Mouse (Mus musculus) liver, postnatal 0 days (tissue): Measurements from ENCODE around the gene Ankrd35. TPM values are rescaled to one million over a fixed set of nuclear protein-coding genes. Genes with fewer than 3 reads are reported as not detected.
A peak's percentile ranks its signal among the peaks of the same experiment; 100 is the strongest.
"Not testable (repeated sequence)": the region's sequence is repeated elsewhere in the genome, so short reads cannot be mapped to it uniquely, and the experiment has no call there.

Experiments used
- ATAC-seq: fragments of 200-750 bp; cut with Nextera tagmentation; 2 replicates; pipeline ENCODE4 v1.8.0; 2017; ENCODE audit warnings: mild to moderate bottlenecking, moderate library complexity
- DNase-seq: peaks from one replicate; pipeline ENCODE4 v3.0.0-alpha.2; 2016
- H3K27ac ChIP-seq: fragments of 300-500 bp; sonication (generic); 2 replicates; pipeline ENCODE4 v1.5.1; 2014; ENCODE audit warnings: antibody characterized with exemption, moderate library complexity, mild to moderate bottlenecking, low read depth
- H3K27me3 ChIP-seq: fragments of 300-500 bp; sonication (generic); 2 replicates; pipeline ENCODE4 v1.6.1; 2014; ENCODE audit warnings: low read length, control low read depth, mixed read lengths; ENCODE audit not compliant: insufficient read depth
- H3K36me3 ChIP-seq: fragments of 300-500 bp; sonication (generic); replicated peaks from 2 replicates; pipeline ENCODE4 v1.6.1; 2014; ENCODE audit warnings: mild to moderate bottlenecking, control low read depth, low read length, moderate library complexity, mixed read lengths; ENCODE audit not compliant: insufficient read depth
- H3K4me1 ChIP-seq: fragments of 300-500 bp; sonication (generic); 2 replicates; pipeline ENCODE4 v1.6.1; 2014; ENCODE audit warnings: antibody characterized with exemption, mild to moderate bottlenecking, control low read depth; ENCODE audit not compliant: insufficient read depth
- H3K4me2 ChIP-seq: fragments of 300-500 bp; sonication (generic); 2 replicates; pipeline ENCODE4 v1.6.1; 2014; ENCODE audit warnings: low read depth, mild to moderate bottlenecking, low read length, moderate library complexity, mixed read lengths
- H3K4me3 ChIP-seq: fragments of 300-500 bp; sonication (generic); 2 replicates; pipeline ENCODE4 v1.5.1; 2014; ENCODE audit warnings: low read depth, low read length
- H3K9ac ChIP-seq: fragments of 300-500 bp; sonication (generic); replicated peaks from 2 replicates; pipeline ENCODE4 v1.6.1; 2014; ENCODE audit warnings: mild to moderate bottlenecking, moderate library complexity
- H3K9me3 ChIP-seq: fragments of 300-500 bp; sonication (generic); 2 replicates; pipeline ENCODE4 v1.6.1; 2016; ENCODE audit warnings: mild to moderate bottlenecking, control low read depth, low read length, mixed read lengths
- CTCF ChIP-seq: sonication (generic); IDR thresholded peaks from 2 replicates; pipeline ENCODE4 v1.5.1; 2016; ENCODE audit warnings: antibody characterized with exemption, low read depth
- EP300 ChIP-seq: IDR thresholded peaks from 2 replicates; pipeline ENCODE4 v1.6.1; 2016; ENCODE audit warnings: antibody characterized with exemption, low read depth, mild to moderate bottlenecking
- WGBS: fragments of 180-500 bp; shearing (Covaris S2); extraction: QIAGEN DNeasy Blood & Tissue Kit; methylation state at CpG from one replicate; pipeline ENCODE4 v1.1.7; 2014; ENCODE audit not compliant: insufficient replicate concordance; 5-methylcytosine and 5-hydroxymethylcytosine counted together
- polyA plus RNA-seq: library from polyadenylated mRNA; unstranded; fragments of >200 nt; fragmentation: Nextera tagmentation; extraction: Ambion mirVana; gene quantifications from 2 replicates; pipeline ENCODE4 v1.2.1, GENCODE M21; 2015

Gene Ankrd35
- polyA plus RNA-seq, 1 experiment from 2014 or later = 0.45 TPM

DNA sequence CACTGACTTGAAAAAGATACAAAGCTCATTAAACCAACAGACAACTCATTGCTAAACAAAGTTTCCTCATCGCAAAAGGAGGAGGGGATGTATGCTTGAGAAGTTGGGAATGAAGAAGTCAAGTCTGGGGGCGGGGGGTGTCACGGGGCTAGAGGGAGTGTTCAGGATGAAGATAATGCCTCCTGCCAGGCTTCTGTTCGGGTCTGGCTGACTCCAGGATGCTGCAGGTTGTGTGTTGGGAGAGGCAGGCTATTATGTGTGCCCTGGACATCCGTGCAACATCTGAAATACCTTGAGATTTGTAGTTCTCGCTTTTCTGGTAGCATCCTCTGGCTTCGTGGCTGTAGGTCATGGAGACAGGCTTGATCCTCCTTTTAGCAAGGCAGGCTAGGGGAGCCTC, 8.5 kb downstream of the Ankrd35 start:
- no peak overlapping the region for H3K9ac ChIP-seq
- no peak overlapping the region for H3K27ac ChIP-seq
- H3K36me3 ChIP-seq = no peaks in the 10 kb centered on the region
- no peak overlapping the region for H3K4me2 ChIP-seq
- 62% methylated on average over 7 of the region's 7 CpGs for WGBS
- H3K27me3 ChIP-seq = peaks cover 18% of the 10 kb centered on the region; the same call in 1 of the 2 replicates
- no peaks in the 10 kb centered on the region for H3K9me3 ChIP-seq
- H3K4me3 ChIP-seq = no peak overlapping the region
- ATAC-seq (no peak), DNase-seq (no peak)
- no peaks in the 10 kb centered on the region for H3K4me1 ChIP-seq
- TF ChIP-seq CTCF (no peak), EP300 (no peak)

DNA sequence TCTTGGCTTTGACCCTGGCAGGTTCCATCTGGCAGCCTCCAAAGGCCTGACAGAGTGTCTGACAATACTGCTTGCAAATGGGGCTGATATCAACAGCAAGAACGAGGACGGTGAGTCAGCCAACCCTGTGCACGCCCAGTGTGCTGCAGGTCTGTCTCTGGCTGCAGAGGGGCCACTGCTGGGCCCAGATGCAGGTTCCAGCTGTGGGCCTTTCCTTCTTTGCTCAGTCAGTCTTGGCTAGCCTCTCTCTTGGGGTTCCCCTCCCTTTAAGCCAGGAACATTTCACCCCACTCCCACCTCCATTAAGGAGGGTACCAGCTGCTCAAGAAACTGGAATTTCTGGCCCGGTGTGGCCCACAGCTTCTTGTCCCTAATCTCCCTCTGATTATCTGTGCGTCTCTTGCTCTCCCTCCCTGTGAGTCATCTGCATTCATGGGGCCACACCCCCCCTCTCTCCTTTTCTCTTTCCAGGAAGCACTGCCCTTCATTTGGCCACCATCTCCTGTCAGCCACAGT, 9.3 kb downstream of the Ankrd35 start:
- no peak overlapping the region for H3K4me3 ChIP-seq
- TF ChIP-seq CTCF (no peak), EP300 (no peak)
- ATAC-seq = no peak
- H3K36me3 ChIP-seq = no peaks in the 10 kb centered on the region
- H3K4me2 ChIP-seq = no peak overlapping the region
- peaks cover 22% of the 10 kb centered on the region; the same call in 1 of the 2 replicates for H3K27me3 ChIP-seq
- 25% methylated on average over 5 of the region's 5 CpGs for WGBS
- no peak for DNase-seq
- H3K4me1 ChIP-seq = no peaks in the 10 kb centered on the region
- no peaks in the 10 kb centered on the region for H3K9me3 ChIP-seq
- no peak overlapping the region for H3K9ac ChIP-seq
- H3K27ac ChIP-seq = no peak overlapping the region

DNA sequence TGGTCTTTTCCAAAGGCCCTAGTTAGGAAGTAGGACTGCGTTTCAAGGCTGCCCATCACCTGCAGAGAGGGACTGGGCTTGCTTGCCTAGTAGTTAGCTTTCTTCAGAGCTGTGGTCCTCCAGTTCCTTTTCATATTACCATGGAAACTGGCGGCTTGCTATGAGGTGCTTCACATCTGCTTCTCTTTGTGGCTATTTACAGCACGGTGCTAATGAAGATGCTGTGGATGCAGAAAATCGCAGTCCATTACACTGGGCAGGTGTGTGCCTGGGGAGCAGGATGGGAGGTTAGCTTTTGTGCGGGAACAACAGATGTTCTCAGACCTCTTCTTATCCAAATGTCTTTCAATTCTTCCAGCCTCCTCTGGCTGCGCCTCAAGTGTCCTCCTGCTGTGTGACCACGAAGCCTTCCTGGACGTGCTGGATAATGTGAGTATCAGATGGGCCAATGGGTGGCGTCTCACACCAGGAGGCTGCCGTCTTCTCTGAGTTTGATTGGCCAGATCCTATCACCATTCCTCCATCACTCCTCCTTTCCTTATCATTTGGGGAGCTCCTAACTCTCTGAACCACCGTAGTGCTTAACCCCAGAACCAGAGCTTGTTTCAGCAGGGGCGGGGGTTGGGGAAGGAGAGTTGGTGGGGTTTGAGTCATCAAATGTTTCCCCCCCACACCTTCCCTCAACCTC, 10.5 kb downstream of the Ankrd35 start:
- Histone ChIP-seq H3K36me3 (no peaks in the 10 kb centered on the region), H3K9me3 (no peaks in the 10 kb centered on the region), H3K4me3 (no peak overlapping the region), H3K9ac (no peak overlapping the region), H3K27me3 (peaks cover 34% of the 10 kb centered on the region; the same call in 1 of the 2 replicates), H3K27ac (no peak overlapping the region), H3K4me2 (no peak overlapping the region), H3K4me1 (no peaks in the 10 kb centered on the region; the same call in 1 of the 2 replicates)
- no peak for ATAC-seq
- 25% methylated on average over 12 of the region's 12 CpGs for WGBS
- no peak for DNase-seq
- TF ChIP-seq CTCF = no peak
- TF ChIP-seq EP300 = no peak

- no peaks in the 10 kb centered on the region for H3K36me3 ChIP-seq
- DNase-seq (no peak), ATAC-seq (no peak)
- no peak overlapping the region for H3K4me2 ChIP-seq
- TF ChIP-seq CTCF (no peak), EP300 (no peak)
- no peak overlapping the region for H3K4me3 ChIP-seq
- no peak overlapping the region for H3K9ac ChIP-seq
- 81% methylated on average over 3 of the region's 3 CpGs for WGBS
- H3K4me1 ChIP-seq = no peaks in the 10 kb centered on the region; the same call in 1 of the 2 replicates
- H3K9me3 ChIP-seq = no peaks in the 10 kb centered on the region
- peaks cover 43% of the 10 kb centered on the region; the same call in 1 of the 2 replicates for H3K27me3 ChIP-seq
- no peak overlapping the region for H3K27ac ChIP-seq
These were observed 13.6 kb downstream of the Ankrd35 start for GRCm38 (mm10) chr3:96683496-96683895.

GRCm38 (mm10) chr3:96684151-96684821, 14.4 kb downstream of the Ankrd35 start:
- ATAC-seq (no peak), DNase-seq (no peak)
- H3K27me3 ChIP-seq = peaks cover 43% of the 10 kb centered on the region; the same call in 1 of the 2 replicates
- H3K27ac ChIP-seq = no peak overlapping the region
- no peak for TF ChIP-seq CTCF
- no peak for TF ChIP-seq EP300
- no peaks in the 10 kb centered on the region for H3K9me3 ChIP-seq
- H3K36me3 ChIP-seq = no peaks in the 10 kb centered on the region
- no peak overlapping the region for H3K4me3 ChIP-seq
- WGBS = 53% methylated on average over 17 of the region's 17 CpGs
- no peaks in the 10 kb centered on the region; the same call in 1 of the 2 replicates for H3K4me1 ChIP-seq
- no peak overlapping the region for H3K9ac ChIP-seq
- peak overlapping the region; percentile 44; the same call in 1 of the 2 replicates for H3K4me2 ChIP-seq

DNA sequence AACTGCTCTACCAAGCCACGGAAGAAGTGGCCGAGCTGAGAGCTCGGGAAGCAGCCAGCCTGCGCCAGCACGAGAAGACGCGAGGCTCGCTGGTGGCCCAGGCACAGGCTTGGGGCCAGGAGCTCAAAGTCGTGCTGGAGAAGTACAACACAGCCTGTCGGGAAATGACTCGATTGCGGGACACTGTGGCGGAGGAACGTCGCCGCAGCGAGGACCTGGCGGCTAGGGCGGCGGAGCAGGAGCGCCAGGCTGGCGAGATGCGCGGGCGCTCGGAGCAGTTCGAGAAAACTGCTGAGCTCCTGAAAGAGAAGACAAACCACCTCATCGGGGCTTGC, 14.9 kb downstream of the Ankrd35 start:
- no peaks in the 10 kb centered on the region; the same call in 1 of the 2 replicates for H3K4me1 ChIP-seq
- H3K4me3 ChIP-seq = no peak overlapping the region
- H3K27ac ChIP-seq = no peak overlapping the region
- no peak for DNase-seq
- no peak for ATAC-seq
- no peak for TF ChIP-seq CTCF
- H3K36me3 ChIP-seq = no peaks in the 10 kb centered on the region
- no peaks in the 10 kb centered on the region for H3K9me3 ChIP-seq
- no peak overlapping the region; the same call in 1 of the 2 replicates for H3K9ac ChIP-seq
- H3K4me2 ChIP-seq = peak overlapping the region; percentile 44; the same call in 1 of the 2 replicates
- WGBS = 25% methylated on average over 28 of the region's 28 CpGs
- peaks cover 43% of the 10 kb centered on the region; the same call in 1 of the 2 replicates for H3K27me3 ChIP-seq

DNA sequence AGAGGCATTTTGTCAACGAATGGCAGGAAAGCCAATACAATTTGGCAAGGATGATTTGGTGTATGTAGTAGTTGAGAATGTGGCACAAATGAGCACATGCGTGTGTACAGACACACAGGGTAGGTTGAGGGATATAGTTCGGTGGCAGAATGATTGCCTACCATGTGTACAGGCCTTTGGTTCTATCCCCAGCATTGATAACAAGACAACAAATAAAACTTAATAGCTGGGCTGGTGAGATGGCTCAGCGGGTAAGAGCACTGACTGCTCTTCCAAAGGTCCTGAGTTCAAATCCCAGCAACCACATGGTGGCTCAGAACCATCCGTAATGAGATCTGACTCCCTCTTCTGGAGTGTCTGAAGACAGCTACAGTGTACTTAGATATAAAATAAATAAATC, 16.1 kb downstream of the Ankrd35 start:
- DNase-seq, H3K27ac ChIP-seq, ATAC-seq, H3K9ac ChIP-seq, H3K36me3 ChIP-seq, H3K4me1 ChIP-seq, H3K9me3 ChIP-seq, H3K4me3 ChIP-seq, H3K4me2 ChIP-seq: not testable (repeated sequence)
- 83% methylated on average over 5 of the region's 5 CpGs for WGBS
- H3K27me3 ChIP-seq = peaks cover 35% of the 10 kb centered on the region; the same call in 1 of the 2 replicates
